Comparison of ENCODE assay signal across 15 mouse cellular contexts in the genomic region with DNA sequence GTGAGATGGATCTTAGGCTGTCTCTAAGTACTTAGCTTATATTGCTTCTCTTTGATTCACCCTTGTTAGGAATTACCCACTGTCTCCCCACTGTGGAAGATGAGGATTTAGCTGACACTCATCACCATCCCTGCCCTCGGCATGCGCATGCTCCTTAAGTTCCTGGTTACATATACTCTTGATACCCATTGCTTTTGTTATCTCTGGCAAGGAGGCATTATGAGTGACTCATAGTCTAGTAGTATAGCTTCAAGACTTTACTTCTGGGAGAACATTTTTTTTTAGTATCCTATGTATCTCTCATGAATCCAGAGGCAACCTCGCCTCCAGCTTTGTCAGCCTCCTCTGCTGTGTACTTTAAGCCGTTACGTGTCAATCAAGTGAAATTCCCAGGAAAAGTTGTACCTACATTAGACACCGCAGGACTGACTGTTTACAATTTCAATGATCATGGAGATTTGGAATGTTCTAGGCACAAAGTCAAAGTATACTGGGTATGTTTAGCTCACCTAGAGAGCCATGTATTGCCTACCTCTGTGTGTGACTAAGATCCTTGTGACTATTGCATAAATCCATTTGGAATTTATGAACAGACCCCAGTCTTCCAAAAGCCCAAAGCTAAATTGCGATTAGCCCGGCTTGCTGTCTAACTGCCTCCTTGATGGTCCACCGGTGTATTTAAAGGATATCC.
DNase-seq lines count a peak whose midpoint lies in the region; ATAC-seq and TF ChIP-seq lines count a peak whose summit lies in the region.
"Had no signal": no experiment of that assay in that cellular context is flagged by ENCODE, and none has a peak within 500 bp of the region (broad histone marks: within the 10 kb centered on the region; RNA-seq: fewer than 3 reads in every experiment).

No protein-coding gene starts in this region.

- TF ChIP-seq CTCF in left cerebral cortex, adult 2 months (IDR thresholded peaks at IDR 0.05) = no peak
- no peak for TF ChIP-seq CTCF in midbrain, postnatal 0 days (IDR thresholded peaks at IDR 0.05)

- no peaks in the 10 kb centered on the region for H3K27me3 ChIP-seq in forebrain, embryonic 12.5 days
- H3K27me3 ChIP-seq in forebrain, embryonic 16.5 days (replicated peaks; ENCODE audit: control insufficient read depth, insufficient read depth, low read length) = no peaks in the 10 kb centered on the region
- no peaks in the 10 kb centered on the region for H3K27me3 ChIP-seq in midbrain, embryonic 11.5 days (ENCODE audit: control insufficient read depth, insufficient read depth, low read length)
- H3K27me3 ChIP-seq in midbrain, postnatal 0 days (ENCODE audit: insufficient read depth, low read length) = no peaks in the 10 kb centered on the region
- H3K27me3 ChIP-seq: midbrain, embryonic 13.5 days; neural tube, embryonic 12.5 days; stomach, embryonic 15.5 days had no signal

- no peak for DNase-seq in left cerebral cortex, adult 2 months (ENCODE audit: extremely low spot score in 1 of 2, low spot score in 2 of 2)
- no peak for DNase-seq in left cerebral cortex, adult 8-10 months (ENCODE audit: low spot score in 2 of 2)
- no peak for DNase-seq in midbrain, embryonic 11.5 days (ENCODE audit: low spot score, missing footprints)
- no peak for DNase-seq in midbrain, postnatal 0 days (ENCODE audit: low spot score)
- no peak for DNase-seq in adrenal gland, postnatal 36 days
- no peak for DNase-seq in spleen, postnatal 4 days (ENCODE audit: low spot score in 2 of 2)
- DNase-seq: adrenal gland, postnatal 14 days; cerebellum, postnatal 14 days; heart, adult 2 months; layer of hippocampus, adult 9-11 months had no signal

- intact Hi-C loops in left cerebral cortex, adult 2 months (cut with DNase I) = loop anchor here (1.0 to 5.0 kb wide), 3 partner anchors 48 to 468 kb away; a partner anchor contains a TSS

- no peak overlapping the region for H3K4me3 ChIP-seq in forebrain, embryonic 12.5 days (replicated peaks)
- no peak overlapping the region for H3K4me3 ChIP-seq in forebrain, embryonic 16.5 days (replicated peaks; ENCODE audit: low read length)
- no peak overlapping the region for H3K4me3 ChIP-seq in left cerebral cortex, adult 2 months
- H3K4me3 ChIP-seq in midbrain, embryonic 11.5 days (ENCODE audit: low read depth, low read length) = no peak overlapping the region
- no peak overlapping the region for H3K4me3 ChIP-seq in midbrain, postnatal 0 days (ENCODE audit: low read depth, low read length)
- H3K4me3 ChIP-seq: heart, adult 2 months; midbrain, embryonic 13.5 days; neural tube, embryonic 12.5 days; stomach, embryonic 15.5 days had no signal

- no peaks in the 10 kb centered on the region for H3K36me3 ChIP-seq in forebrain, embryonic 12.5 days (replicated peaks)
- no peaks in the 10 kb centered on the region for H3K36me3 ChIP-seq in forebrain, embryonic 16.5 days (ENCODE audit: control insufficient read depth, insufficient read depth)
- H3K36me3 ChIP-seq in midbrain, embryonic 11.5 days (ENCODE audit: control insufficient read depth, insufficient read depth, low read length) = no peaks in the 10 kb centered on the region
- H3K36me3 ChIP-seq in midbrain, postnatal 0 days (ENCODE audit: insufficient read depth, low read length) = no peaks in the 10 kb centered on the region
- H3K36me3 ChIP-seq: midbrain, embryonic 13.5 days; neural tube, embryonic 12.5 days; stomach, embryonic 15.5 days had no signal

- no peak overlapping the region for H3K9ac ChIP-seq in forebrain, embryonic 12.5 days
- H3K9ac ChIP-seq in forebrain, embryonic 16.5 days (replicated peaks; ENCODE audit: low read depth, low read length) = no peak overlapping the region
- H3K9ac ChIP-seq in midbrain, embryonic 11.5 days (ENCODE audit: low read length) = no peak overlapping the region
- no peak overlapping the region for H3K9ac ChIP-seq in midbrain, postnatal 0 days (replicated peaks; ENCODE audit: low read length, poor library complexity, severe bottlenecking)
- H3K9ac ChIP-seq: neural tube, embryonic 12.5 days; stomach, embryonic 15.5 days had no signal

- no peaks in the 10 kb centered on the region for H3K9me3 ChIP-seq in forebrain, embryonic 12.5 days
- no peaks in the 10 kb centered on the region for H3K9me3 ChIP-seq in forebrain, embryonic 16.5 days (ENCODE audit: control insufficient read depth, low read length)
- H3K9me3 ChIP-seq in midbrain, embryonic 11.5 days (ENCODE audit: control insufficient read depth, low read length) = no peaks in the 10 kb centered on the region
- H3K9me3 ChIP-seq in midbrain, postnatal 0 days (ENCODE audit: low read length) = no peaks in the 10 kb centered on the region
- H3K9me3 ChIP-seq: midbrain, embryonic 13.5 days; neural tube, embryonic 12.5 days; stomach, embryonic 15.5 days had no signal

- H3K4me1 ChIP-seq in forebrain, embryonic 12.5 days = peaks cover 69% of the 10 kb centered on the region
- peaks cover 25% of the 10 kb centered on the region for H3K4me1 ChIP-seq in forebrain, embryonic 16.5 days (replicated peaks; ENCODE audit: control insufficient read depth, insufficient read depth, low read length)
- H3K4me1 ChIP-seq in midbrain, embryonic 11.5 days (ENCODE audit: control insufficient read depth, insufficient read depth, low read length) = peaks cover 55% of the 10 kb centered on the region
- H3K4me1 ChIP-seq in midbrain, postnatal 0 days (ENCODE audit: insufficient read depth, low read length) = peaks cover 14% of the 10 kb centered on the region

- no peak for ATAC-seq in forebrain, embryonic 12.5 days (ENCODE audit: low FRiP score)
- no peak for ATAC-seq in forebrain, embryonic 16.5 days
- ATAC-seq in midbrain, embryonic 11.5 days (ENCODE audit: low FRiP score) = no peak
- ATAC-seq in midbrain, postnatal 0 days (ENCODE audit: low FRiP score) = no peak
- ATAC-seq: midbrain, embryonic 13.5 days had no signal

- WGBS in forebrain, embryonic 12.5 days = 82% methylated on average over 9 of the region's 9 CpGs
- WGBS in forebrain, embryonic 16.5 days = 83% methylated on average over 9 of the region's 9 CpGs
- 81% methylated on average over 9 of the region's 9 CpGs for WGBS in midbrain, embryonic 11.5 days
- 82% methylated on average over 9 of the region's 9 CpGs for WGBS in midbrain, postnatal 0 days

- peak overlapping the region; percentile 36; the same call in 1 of the 2 replicates for H3K27ac ChIP-seq in forebrain, embryonic 12.5 days
- no peak overlapping the region for H3K27ac ChIP-seq in forebrain, embryonic 16.5 days (ENCODE audit: low read length)
- peak overlapping the region; percentile 42 for H3K27ac ChIP-seq in left cerebral cortex, adult 2 months
- peak overlapping the region; percentile 30; the same call in 1 of the 2 replicates for H3K27ac ChIP-seq in midbrain, embryonic 11.5 days (ENCODE audit: low read depth, low read length)
- H3K27ac ChIP-seq in midbrain, postnatal 0 days (ENCODE audit: low read depth, low read length) = no peak overlapping the region
- H3K27ac ChIP-seq: heart, adult 2 months; neural tube, embryonic 12.5 days; stomach, embryonic 15.5 days had no signal

- H3K4me2 ChIP-seq in forebrain, embryonic 12.5 days = no peak overlapping the region
- no peak overlapping the region for H3K4me2 ChIP-seq in forebrain, embryonic 16.5 days (ENCODE audit: low read length)
- H3K4me2 ChIP-seq in midbrain, embryonic 11.5 days = no peak overlapping the region
- no peak overlapping the region for H3K4me2 ChIP-seq in midbrain, postnatal 0 days (ENCODE audit: low read depth, low read length, poor library complexity, severe bottlenecking)
- H3K4me2 ChIP-seq: midbrain, embryonic 13.5 days; neural tube, embryonic 12.5 days; stomach, embryonic 15.5 days had no signal

Comparison
In these comparisons a context has a peak if more than half of its experiments do, and no peak if none do; other contexts are left out.
1. H3K27ac ChIP-seq: peak in forebrain, embryonic 12.5 days (single experiment), left cerebral cortex, adult 2 months (single experiment) and midbrain, embryonic 11.5 days (single experiment); none in forebrain, embryonic 16.5 days (single experiment) and midbrain, postnatal 0 days (single experiment).